Mouse (Mus musculus) embryonic stem cell, embryonic (primary cell): ENCODE data around the gene Spdye4c.

Experiments
- CTCF ChIA-PET, 4 experiments: fragments of 300-600 bp in 2 of 4; fragments of 350-600 bp in 2 of 4; sonication (Branson Sonifier 250); formaldehyde crosslinking; loops; one replicate each; lab custom pipeline; 2022; ENCODE audit warnings: inconsistent platforms in 2 of 4; lab: Charles Lee
- POLR2A ChIA-PET, 4 experiments: fragments of 300-600 bp in 2 of 4; fragments of 350-600 bp in 2 of 4; sonication (Branson Sonifier 250); formaldehyde crosslinking; loops; one replicate each; lab custom pipeline; 2022; ENCODE audit warnings: antibody characterized with exemption in 4 of 4, inconsistent platforms in 1 of 4; lab: Charles Lee

Spdye4c gene

DNA sequence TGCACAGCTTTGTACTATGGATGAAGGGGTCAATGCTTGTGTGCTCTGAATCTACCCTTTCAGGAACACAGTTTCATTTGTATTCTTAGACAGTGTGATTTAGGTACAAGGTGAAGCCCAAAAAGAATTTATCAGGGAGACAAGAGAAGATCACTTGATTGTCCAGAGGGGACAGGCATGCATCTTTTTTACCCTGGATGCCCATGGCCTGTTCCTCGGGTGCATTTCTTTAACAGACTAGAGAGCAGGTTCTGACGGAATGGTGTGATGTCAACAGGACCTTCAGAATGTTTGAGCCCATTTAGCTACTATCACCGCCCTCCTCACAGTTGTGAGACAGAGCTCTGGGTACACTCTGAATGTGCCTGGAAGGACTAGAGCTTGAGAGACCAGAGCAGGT lies at the start of gene Spdye4c:
Spdye4c (plus strand) TSS at position 301 of the 400 bp plus-strand sequence.
- ChIA-PET CTCF (no interaction called here), POLR2A (no interaction called here)

DNA sequence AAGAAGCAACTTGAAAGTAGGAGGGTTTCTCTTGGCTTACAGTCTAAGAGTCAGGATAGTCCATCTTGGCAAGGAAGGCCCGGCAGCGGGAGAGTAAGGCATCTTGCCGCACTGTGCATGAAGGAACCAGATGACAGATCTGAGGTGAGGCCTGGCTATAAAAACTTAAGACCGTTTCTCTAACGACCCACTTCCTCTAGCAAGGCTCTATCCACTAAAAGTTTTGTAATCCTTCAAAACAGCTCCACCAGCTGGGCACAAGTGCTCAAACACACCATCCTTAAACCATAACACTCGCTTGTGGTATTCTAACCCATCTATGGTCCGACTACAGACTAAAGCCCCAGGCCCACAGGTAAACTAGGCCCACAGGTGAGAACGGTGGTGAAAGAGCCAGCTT lies 47.5 kb upstream of the Spdye4c start:
- POLR2A ChIA-PET: interaction anchor here in 1 of 4 experiments (0.6 kb wide), 1 partner anchor 32 kb away, joined by 3 read pairs; no protein-coding TSS in a partner anchor
- CTCF ChIA-PET: interaction anchor here in 2 of 4 experiments (0.5 to 1.8 kb wide), 4 partner anchors 114 to 620 kb away, joined by 3 to 4 read pairs (median 3); no protein-coding TSS in a partner anchor

DNA sequence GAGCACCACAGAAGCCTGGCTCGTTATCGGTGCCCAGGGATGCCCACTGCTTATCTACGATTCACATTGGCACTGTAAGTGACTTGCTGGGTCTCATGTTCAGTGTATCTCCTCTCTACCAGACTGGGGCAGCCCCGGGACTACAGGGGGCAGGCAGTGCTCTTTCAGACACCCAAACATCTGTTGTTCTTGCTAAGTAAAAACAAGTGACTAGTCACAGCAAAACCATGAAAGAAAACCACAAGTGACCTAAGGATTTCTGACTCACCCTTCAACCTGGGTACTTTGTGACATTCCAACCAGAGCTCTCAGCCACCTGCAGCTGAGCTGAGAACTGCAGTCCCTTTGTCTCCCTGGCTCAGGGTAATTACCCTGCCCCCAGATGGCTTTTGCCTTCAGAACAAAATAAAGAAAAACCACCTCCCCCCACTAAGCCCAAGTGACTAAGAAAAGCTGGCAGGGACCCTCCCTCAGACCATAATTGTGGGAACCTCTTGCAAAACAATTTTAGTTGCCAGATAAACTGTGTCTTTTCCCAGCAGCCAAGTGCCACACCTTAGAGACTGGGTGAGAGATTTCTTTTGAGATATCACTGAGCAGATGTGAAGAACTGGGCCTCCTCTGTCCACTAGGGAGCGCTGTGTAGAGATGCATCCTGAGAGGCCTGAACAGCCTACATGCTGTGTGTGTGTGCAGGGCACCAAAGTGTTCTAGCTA lies 46.4 kb upstream of the Spdye4c start:
- ChIA-PET CTCF (interaction anchor here in 3 of 4 experiments (0.5 to 2.2 kb wide), 14 partner anchors 11 to 942 kb away, joined by 3 to 13 read pairs (median 3); partner anchors contain the start of gene Acoxl (in 1 of the 3)), POLR2A (interaction anchor here in 1 of 4 experiments (1.0 kb wide), 1 partner anchor 21 kb away, joined by 3 read pairs; no protein-coding TSS in a partner anchor)

DNA sequence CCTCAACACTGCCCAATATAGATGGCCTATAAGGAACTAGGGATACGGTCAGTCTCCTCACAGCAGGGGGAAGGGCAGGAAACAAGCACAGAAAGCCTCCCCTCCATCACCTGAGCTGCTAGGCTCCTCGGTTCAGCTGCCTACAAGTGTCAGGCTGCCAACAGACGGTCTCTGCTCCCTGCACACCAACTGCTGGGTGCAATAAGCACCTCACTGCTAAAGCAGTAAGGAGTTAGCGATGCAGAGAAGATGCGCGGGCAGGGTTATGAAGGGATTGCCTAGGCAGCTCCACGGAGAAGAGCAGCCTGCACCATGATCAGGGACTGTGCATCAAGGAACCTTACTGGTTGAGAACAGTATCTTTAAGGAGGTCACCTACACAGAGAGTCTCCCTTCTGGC lies 45.6 kb upstream of the Spdye4c start:
- CTCF ChIA-PET: interaction anchor here in 2 of 4 experiments (0.5 to 2.2 kb wide), 9 partner anchors 12 to 943 kb away, joined by 3 to 13 read pairs (median 3); no protein-coding TSS in a partner anchor
- POLR2A ChIA-PET: interaction anchor here in 1 of 4 experiments (1.0 kb wide), 1 partner anchor 20 kb away, joined by 3 read pairs; no protein-coding TSS in a partner anchor

DNA sequence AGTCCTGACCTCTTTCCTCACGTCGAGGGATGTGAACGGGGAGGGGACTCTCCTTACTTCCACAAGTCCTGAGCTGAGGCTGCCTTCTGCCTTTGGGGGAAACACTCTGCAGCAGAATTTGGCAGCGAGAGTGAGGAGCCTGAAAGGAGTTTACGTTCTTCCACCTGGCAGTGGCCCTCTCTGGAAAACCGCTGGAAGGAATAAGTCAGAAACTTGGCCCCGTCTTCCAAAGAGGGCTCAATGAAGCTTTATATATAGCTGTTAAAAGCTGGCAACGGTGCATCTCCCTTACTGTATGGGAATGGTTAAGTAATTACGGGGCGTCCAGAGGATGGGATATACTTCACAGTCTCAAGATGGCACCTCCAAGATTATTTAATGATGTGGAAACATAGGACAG lies 43.9 kb upstream of the Spdye4c start:
- CTCF ChIA-PET: interaction anchor here in 1 of 4 experiments (1.4 kb wide), 1 partner anchor 26 kb away, joined by 5 read pairs; no protein-coding TSS in a partner anchor
- POLR2A ChIA-PET: no interaction called here

DNA sequence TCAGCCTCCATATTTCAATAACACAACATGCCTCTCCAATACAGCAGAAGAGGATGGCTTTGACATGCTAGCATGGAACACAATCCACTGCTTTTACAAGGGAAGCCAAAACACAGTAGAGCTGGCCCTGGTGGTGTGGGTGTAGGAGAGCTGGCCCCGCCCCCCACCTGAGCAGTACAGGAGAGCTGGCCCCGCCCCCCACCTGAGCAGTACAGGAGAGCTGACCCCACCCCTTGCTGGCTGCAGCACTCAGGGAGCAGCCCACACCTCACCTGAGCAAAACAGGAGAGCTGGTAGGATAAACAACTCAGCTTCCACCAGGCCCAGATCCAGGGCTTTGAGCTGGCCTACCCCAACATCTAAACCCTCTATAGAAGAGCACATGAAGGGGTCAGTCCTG lies 42.7 kb upstream of the Spdye4c start:
- ChIA-PET POLR2A (interaction anchor here in 1 of 4 experiments (0.7 to 1.0 kb wide), 3 partner anchors 18 to 273 kb away, joined by 3 to 4 read pairs (median 3); no protein-coding TSS in a partner anchor), CTCF (interaction anchor here in 1 of 4 experiments (0.6 kb wide), 1 partner anchor 136 kb away, joined by 3 read pairs; no protein-coding TSS in a partner anchor)

DNA sequence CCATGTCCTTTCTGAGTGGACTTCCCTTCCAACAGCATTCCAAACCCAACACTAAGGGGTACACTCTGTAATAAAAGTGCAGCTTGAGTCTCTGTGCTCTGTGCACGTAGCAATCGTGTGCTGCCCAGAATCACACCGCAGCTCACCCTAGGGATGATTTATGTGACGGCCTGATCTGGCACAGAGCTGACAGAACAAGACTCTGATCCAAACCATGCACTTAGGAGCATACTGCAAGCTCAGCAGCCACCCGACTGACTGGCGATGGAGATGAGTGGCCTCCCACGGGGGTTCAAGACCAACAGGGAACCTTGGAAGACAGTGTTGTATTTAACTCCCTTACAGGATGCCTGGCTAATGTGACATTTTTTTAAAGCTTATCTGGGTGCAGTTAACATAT lies 41.4 kb upstream of the Spdye4c start:
- ChIA-PET POLR2A (interaction anchor here in 3 of 4 experiments (0.6 to 1.0 kb wide), 3 partner anchors 16 to 1617 kb away, joined by 3 read pairs; no protein-coding TSS in a partner anchor), CTCF (interaction anchor here in 2 of 4 experiments (0.6 to 1.1 kb wide), 2 partner anchors 121 to 127 kb away, joined by 3 read pairs; no protein-coding TSS in a partner anchor)

DNA sequence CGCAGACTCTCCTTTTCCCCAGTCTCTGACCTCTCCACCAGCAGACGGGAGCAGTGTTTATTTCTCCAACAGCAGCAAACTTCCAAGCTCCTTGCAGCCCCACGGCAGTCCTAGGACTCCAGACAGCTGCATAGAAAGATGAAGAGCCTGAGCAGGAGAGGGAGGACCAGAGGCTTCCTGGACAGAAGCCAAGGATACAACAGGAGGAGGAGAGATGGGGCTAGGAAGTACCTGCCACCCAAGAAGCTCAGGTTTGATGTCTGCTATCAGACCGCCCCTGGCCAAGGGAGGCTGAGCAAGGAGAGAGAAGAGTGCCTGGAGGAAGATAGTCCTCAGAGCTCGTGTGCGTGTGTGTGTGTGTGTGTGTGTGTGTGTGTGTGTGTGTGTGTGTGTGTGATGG lies 41.0 kb upstream of the Spdye4c start:
- ChIA-PET POLR2A (interaction anchor here in 2 of 4 experiments (0.7 to 1.0 kb wide), 2 partner anchors 15 to 1413 kb away, joined by 3 read pairs; no protein-coding TSS in a partner anchor), CTCF (interaction anchor here in 2 of 4 experiments (0.6 to 1.1 kb wide), 3 partner anchors 23 to 122 kb away, joined by 3 to 4 read pairs (median 3); no protein-coding TSS in a partner anchor)

DNA sequence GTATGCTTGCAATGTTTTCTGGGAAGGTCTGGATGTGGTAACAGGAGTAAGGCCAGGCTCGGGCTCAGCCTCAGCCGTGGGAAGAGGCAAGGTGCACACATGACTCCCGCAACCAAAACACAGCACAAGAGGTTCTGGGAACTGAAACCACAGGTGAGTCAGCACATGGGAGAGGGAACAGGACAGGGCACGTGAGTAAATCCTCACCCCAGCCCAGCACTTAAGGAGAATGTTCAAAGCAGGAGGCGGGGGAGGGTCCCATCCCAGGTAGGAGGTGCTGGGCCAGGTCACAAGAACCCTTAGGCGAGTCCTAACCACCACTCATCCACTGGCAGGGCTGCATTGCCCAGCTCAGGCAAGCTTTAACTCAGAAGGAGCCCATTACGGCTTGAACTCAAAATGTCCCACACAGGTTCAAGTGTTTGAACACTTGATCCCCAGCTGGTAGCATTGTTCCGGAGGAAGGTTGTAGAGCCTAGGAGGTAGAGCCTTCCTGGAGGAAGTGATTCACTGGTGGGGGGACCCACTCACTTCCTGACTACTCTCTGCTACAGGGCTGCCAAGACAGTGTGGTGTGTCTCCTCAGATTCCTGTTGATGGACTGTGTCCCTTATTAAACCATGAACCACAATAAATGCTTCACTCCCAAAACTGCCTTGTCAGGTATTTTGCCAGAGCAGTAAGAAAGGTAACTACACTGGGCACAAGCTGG lies 38.8 kb upstream of the Spdye4c start:
- ChIA-PET POLR2A (no interaction called here), CTCF (interaction anchor here in 1 of 4 experiments (1.0 to 1.2 kb wide), 2 partner anchors 14 to 140 kb away, joined by 3 read pairs; no protein-coding TSS in a partner anchor)

DNA sequence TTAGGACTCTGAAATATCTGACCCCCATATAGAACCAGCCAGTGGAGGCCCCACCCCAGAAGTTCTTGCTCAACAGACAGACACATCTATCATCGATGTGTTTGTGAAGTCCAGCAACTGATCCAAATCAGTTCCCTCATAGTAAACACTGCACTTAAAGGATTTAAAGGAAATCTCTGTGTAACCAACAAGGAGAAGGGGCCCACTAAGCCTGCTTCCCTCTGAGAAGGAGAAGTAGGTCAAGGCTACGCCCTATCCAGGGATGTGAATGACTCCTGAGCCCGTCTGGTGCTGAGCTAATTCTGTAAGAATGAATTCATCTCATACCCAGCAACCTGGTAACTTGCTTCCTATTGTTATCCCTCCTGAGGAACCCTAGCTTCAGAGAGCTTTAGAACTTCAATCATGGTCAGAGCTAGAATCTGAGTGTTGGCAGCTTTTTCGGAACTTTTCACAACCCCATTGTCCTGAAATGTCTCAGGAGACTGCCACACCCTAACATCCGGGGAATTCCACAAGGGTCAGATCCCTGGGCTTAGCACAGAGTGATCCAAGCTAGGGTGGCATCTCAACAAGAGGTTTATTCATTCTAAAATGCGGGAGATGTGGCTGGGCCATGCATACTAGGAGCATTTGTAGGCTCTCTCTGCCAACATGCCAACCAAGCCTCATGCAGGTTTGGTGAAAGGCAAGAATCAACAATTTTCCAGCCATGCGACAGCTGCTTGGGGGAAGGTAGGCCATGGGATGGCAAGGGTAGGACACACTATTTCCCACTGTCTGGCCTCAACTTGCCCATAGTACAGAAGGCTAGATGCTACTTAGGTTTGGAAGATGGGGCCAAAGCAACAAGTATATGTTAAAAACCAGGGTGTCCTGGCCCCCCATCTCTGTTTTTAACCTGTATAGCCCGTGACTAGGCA lies 38.0 kb upstream of the Spdye4c start:
- POLR2A ChIA-PET: interaction anchor here in 2 of 4 experiments (0.7 to 0.8 kb wide), 2 partner anchors 121 to 136 kb away, joined by 3 to 4 read pairs; no protein-coding TSS in a partner anchor

DNA sequence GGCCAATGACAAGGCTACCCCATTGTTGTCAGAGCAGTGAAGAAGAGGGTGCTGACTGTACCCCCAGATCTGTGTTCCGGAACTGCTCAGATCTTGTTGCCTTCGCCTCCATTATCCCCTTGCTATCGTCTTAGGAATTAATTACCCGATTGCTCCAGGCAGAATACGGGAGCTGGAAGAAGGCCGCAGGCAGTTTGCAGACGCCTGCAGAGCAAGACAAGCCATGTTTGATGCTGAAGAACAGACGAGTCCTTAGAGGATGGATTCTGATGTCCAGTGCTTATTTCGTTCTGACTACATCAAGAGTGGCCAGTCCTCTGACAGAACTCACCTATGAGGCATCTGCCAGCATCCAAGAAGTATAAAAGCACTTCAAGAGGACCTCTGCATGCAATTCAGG lies 35.9 kb upstream of the Spdye4c start:
- POLR2A ChIA-PET: no interaction called here
- CTCF ChIA-PET: no interaction called here

More for the DNA sequence above, 38.0 kb upstream of the Spdye4c start:
- CTCF ChIA-PET: interaction anchor here in 1 of 4 experiments (1.0 kb wide), 1 partner anchor 141 kb away, joined by 3 read pairs; no protein-coding TSS in a partner anchor

DNA sequence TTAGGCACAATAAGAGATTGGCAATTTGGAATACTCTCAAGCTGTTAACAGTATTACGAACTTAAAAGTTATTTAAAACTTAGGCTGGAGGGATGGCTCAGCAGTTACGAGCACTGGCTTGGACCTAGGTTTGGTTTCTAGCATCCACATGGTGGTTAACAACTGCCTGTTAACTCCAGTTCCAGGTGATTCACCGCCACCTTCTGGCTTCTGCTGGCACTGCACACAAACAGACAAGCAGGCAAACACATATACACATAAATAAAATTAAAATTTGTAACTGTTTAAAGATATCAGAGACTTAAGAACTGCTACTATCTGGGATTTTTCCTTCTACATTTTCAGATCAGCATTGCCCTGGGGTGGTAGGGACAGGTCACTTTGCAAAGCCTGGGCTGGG lies 26.8 kb upstream of the Spdye4c start:
- ChIA-PET CTCF (interaction anchor here in 2 of 4 experiments (0.5 to 3.9 kb wide), 2 partner anchors 19 to 308 kb away, joined by 5 to 13 read pairs; no protein-coding TSS in a partner anchor), POLR2A (no interaction called here)

DNA sequence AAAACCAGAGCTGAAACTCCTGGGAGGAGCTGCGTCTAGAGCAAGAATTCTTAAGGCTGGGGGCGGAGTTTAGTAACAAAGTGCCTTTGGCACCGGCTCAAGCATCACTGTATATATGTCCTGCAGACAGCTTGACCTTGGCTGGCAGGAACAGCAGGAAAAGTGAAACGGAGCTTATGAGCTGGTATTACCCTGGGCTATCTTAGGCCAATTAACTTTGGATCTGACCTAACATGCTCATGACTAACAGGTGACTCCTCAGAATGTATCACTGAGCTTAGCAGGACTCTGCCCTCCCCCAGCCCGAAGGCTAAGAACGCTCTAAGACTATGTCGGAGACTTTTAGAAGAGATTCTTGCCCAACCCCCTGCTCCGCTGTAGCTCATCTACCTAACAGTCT lies 25.1 kb upstream of the Spdye4c start:
- ChIA-PET POLR2A (interaction anchor here (0.6 to 1.3 kb wide), 12 partner anchors 17 to 727 kb away, joined by 3 to 5 read pairs (median 3); partner anchors contain the start of genes Acoxl (in 1 of the 4), Bcl2l11 (in 1 of the 4) and Tmem87b (in 1 of the 4)), CTCF (interaction anchor here (0.6 to 3.9 kb wide), 22 partner anchors 12 to 677 kb away, joined by 3 to 13 read pairs (median 3); no protein-coding TSS in a partner anchor)

DNA sequence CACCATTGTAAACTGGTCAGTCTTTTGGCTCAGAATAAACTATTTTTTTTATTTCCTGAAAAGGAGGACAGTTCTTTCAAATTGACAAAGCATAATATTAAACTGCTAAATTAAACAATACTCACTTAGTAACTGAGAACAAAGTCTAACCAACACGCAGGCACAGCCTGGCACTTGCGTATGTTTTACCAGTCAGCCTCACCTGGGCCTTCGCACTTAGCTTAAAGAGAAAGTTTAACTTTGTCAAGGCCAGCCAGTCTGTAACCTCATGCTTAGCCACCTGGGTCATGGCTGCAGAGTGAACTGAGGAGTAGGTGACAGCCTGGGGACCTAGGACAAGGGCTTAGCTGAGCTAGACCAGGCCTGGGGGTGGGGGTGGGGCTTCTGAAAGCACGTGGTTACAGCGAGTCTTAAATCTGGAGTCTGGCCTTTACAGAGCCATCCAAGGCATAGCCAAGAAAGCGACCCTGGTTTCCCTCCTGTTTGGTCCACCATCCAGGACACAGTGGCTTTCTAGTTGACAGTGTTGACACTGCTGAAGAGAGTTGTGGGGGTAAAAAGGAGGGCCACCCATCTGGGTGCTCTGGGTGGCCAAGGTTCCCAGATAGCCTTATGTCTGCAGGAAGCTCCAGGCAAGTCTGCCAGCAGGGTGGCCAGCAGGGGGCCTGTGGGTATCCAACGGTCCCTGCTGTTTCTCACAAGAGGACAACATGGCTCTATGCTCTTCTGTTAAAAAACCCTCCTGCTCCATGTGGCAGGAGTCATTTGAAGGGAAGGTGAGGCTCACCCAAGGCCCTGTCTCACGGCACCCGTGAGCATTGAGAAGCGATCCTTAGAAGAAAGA lies 24.5 kb upstream of the Spdye4c start:
- CTCF ChIA-PET: interaction anchor here (0.6 to 3.9 kb wide), 26 partner anchors 10 to 1241 kb away, joined by 3 to 14 read pairs (median 3); no protein-coding TSS in a partner anchor
- POLR2A ChIA-PET: interaction anchor here (0.6 to 1.3 kb wide), 12 partner anchors 18 to 728 kb away, joined by 3 to 5 read pairs (median 3); partner anchors contain the start of genes Acoxl (in 1 of the 4), Bcl2l11 (in 1 of the 4) and Tmem87b (in 1 of the 4)

DNA sequence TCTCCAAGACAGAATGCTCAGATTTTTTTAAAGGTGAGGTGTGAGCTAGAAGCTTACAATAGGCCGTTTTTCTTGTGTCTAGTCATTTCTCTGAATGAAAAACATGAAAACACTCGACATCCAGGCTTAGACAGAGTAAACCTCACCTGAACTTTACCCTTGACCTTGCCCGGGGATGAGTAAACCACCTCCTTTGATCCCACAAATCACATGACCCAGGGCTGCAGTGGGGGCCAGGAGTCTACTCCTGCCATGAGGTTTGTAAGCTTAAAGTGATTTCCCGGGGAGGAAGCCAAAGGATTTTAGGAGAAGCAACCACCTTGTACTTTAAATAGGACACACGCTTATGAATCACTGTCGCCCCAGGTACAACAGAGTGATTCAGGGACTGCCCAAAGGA lies 23.0 kb upstream of the Spdye4c start:
- ChIA-PET CTCF (interaction anchor here (0.5 to 3.9 kb wide), 12 partner anchors 23 to 1202 kb away, joined by 3 to 13 read pairs (median 4); no protein-coding TSS in a partner anchor), POLR2A (interaction anchor here in 2 of 4 experiments (0.7 to 1.4 kb wide), 6 partner anchors 17 to 1438 kb away, joined by 3 to 6 read pairs (median 3); partner anchors contain the start of gene Tmem87b (in 1 of the 2))

DNA sequence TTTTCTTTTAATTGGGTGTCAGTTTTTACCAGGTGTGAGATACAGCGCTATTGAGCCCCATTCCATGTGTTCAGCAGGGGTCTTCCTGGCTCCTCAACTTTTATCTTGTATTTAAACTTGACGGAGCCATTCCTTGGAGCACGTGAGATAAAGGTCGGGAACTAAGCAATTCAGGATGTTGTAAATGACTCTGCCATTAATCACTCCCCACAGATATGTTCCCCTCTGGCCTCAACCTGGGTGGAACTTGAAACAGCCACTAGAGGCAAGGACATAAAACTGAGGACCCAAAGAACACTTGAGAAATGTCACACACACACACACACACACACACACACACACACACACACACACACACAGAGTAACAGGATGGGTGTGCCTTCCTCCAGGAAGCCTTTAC lies 22.5 kb upstream of the Spdye4c start:
- CTCF ChIA-PET: interaction anchor here (0.7 to 1.3 kb wide), 7 partner anchors 116 to 1066 kb away, joined by 3 to 6 read pairs (median 3); no protein-coding TSS in a partner anchor

More for the DNA sequence above, 22.5 kb upstream of the Spdye4c start:
- POLR2A ChIA-PET: interaction anchor here in 2 of 4 experiments (0.7 to 1.4 kb wide), 4 partner anchors 134 to 557 kb away, joined by 3 to 6 read pairs (median 5); no protein-coding TSS in a partner anchor
